Mouse (Mus musculus) hindbrain, embryonic 11.5 days (tissue): ENCODE results near the gene Hivep3. TPM values are rescaled to one million over a fixed set of nuclear protein-coding genes. Genes with fewer than 3 reads are reported as not detected.

Experiments
- ATAC-seq: fragments of 200-750 bp; cut with Nextera tagmentation; 2 replicates; pipeline ENCODE4 v1.8.0; 2017; ENCODE audit warnings: mild to moderate bottlenecking, moderate TSS enrichment, moderate library complexity; ENCODE audit not compliant: low FRiP score
- DNase-seq: peaks from one replicate; pipeline ENCODE4 v3.0.0-alpha.2; 2015; ENCODE audit warnings: low spot score
- H3K27ac ChIP-seq: fragments of 300-500 bp; sonication (generic); 2 replicates; pipeline ENCODE4 v1.5.1; 2014; ENCODE audit warnings: mild to moderate bottlenecking, low read depth, low read length
- H3K27me3 ChIP-seq: fragments of 300-500 bp; sonication (generic); 2 replicates; pipeline ENCODE4 v1.6.1; 2014; ENCODE audit warnings: mild to moderate bottlenecking, low read length, moderate library complexity, mixed read lengths; ENCODE audit not compliant: control insufficient read depth, insufficient read depth
- H3K36me3 ChIP-seq: fragments of 300-500 bp; sonication (generic); 2 replicates; pipeline ENCODE4 v1.6.1; 2014; ENCODE audit warnings: mild to moderate bottlenecking, low read length, moderate library complexity, mixed read lengths; ENCODE audit not compliant: control insufficient read depth, insufficient read depth
- H3K4me1 ChIP-seq: fragments of 300-500 bp; sonication (generic); replicated peaks from 2 replicates; pipeline ENCODE4 v1.6.1; 2014; ENCODE audit warnings: low read length, mixed read lengths; ENCODE audit not compliant: control insufficient read depth, insufficient read depth
- H3K4me2 ChIP-seq: fragments of 300-500 bp; sonication (generic); replicated peaks from 2 replicates; pipeline ENCODE4 v1.6.1; 2014; ENCODE audit warnings: mild to moderate bottlenecking, low read depth, low read length
- H3K4me3 ChIP-seq: fragments of 300-500 bp; sonication (generic); 2 replicates; pipeline ENCODE4 v1.5.1; 2014; ENCODE audit warnings: low read depth, low read length
- H3K9ac ChIP-seq: fragments of 300-500 bp; sonication (generic); 2 replicates; pipeline ENCODE4 v1.6.1; 2014; ENCODE audit warnings: low read depth, low read length
- H3K9me3 ChIP-seq: fragments of 300-500 bp; sonication (generic); 2 replicates; pipeline ENCODE4 v1.6.1; 2016; ENCODE audit warnings: low read length; ENCODE audit not compliant: control insufficient read depth
- WGBS: fragments of 180-500 bp; shearing (Covaris S2); extraction: QIAGEN DNeasy Blood & Tissue Kit; methylation state at CpG from one replicate; pipeline ENCODE4 v1.1.7; 2014; 5-methylcytosine and 5-hydroxymethylcytosine counted together
- polyA plus RNA-seq: library from polyadenylated mRNA; unstranded; fragments of >200 nt; fragmentation: Nextera tagmentation; extraction: Ambion mirVana; gene quantifications from 2 replicates; pipeline ENCODE4 v1.2.1, GENCODE M21; 2014

Gene Hivep3
- polyA plus RNA-seq, 1 experiment from 2014 or later: 1.8 TPM

DNA sequence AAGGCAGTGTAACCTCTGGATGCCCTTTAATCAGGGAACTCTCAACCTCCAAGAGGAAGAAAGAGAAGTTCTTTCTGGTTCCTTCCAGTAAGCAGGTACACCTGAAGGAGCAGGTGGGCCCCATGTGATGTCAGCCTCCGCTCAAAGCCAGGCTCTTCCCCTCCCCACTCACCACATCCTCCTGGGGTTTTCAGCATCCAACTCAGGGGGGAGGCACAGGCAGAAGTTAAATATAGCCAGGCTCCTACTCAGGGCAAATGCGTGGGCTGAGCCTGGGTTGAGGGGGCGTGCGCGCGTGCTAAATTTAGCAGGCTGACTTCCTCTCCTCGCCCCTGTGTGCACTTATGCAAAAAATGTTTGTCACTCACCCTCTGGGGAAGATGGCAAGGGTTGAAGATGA lies 225.7 kb downstream of the Hivep3 start:
- no peak overlapping the region for H3K27ac ChIP-seq
- H3K36me3 ChIP-seq: no peaks in the 10 kb centered on the region
- no peak overlapping the region for H3K9ac ChIP-seq
- H3K4me3 ChIP-seq: no peak overlapping the region
- no peaks in the 10 kb centered on the region for H3K27me3 ChIP-seq
- WGBS: 82% methylated on average over 7 of the region's 7 CpGs
- DNase-seq: no peak
- H3K4me1 ChIP-seq: no peaks in the 10 kb centered on the region
- no peak for ATAC-seq
- H3K4me2 ChIP-seq: no peak overlapping the region
- no peaks in the 10 kb centered on the region for H3K9me3 ChIP-seq

DNA sequence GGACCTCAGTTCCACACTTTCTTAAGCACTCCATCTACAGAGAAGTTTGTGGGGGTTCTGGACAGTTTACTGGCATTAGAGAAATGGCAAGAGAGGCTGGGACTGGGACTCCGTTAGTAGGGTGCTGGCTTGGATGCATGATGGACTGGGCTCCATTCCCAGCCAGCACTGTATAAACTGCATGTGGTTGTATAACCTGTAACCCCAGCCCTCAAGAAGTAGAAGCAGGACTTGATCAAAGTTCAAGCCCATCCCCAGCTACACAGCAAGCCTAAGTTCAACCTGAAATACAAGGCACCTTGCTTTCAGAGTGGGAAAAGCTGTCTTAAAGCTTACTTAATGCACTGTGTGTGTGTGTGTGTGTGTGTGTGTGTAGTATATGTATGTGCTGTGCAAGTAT lies 226.3 kb downstream of the Hivep3 start:
- 80% methylated on average over 1 of the region's 1 CpGs for WGBS
- no peak for ATAC-seq
- H3K4me2 ChIP-seq: no peak overlapping the region

DNA sequence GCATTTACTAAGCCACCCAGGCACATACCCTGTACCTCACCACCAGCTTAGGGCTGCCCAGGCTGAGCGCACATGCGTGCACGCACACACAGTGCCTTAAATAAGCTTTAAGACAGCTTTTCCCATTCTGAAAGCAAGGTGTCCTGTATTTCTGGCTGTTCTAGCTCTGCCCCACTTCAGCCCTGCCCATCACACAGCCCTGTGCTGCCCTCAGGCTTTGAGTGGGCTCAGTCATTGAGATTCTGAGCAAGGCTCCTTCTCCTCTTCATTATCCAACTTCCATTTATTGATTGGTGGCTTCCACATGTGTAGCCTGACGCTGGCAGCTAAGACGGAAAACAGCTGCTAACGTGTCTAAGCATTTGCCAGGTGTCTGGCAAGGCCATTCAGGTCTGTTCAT lies 226.9 kb downstream of the Hivep3 start:
- 85% methylated on average over 6 of the region's 6 CpGs for WGBS
- ATAC-seq (no peak), DNase-seq (no peak)
- no peaks in the 10 kb centered on the region for H3K27me3 ChIP-seq
- H3K27ac ChIP-seq: no peak overlapping the region
- no peak overlapping the region for H3K9ac ChIP-seq
- H3K4me1 ChIP-seq: no peaks in the 10 kb centered on the region
- no peak overlapping the region for H3K4me2 ChIP-seq
- no peaks in the 10 kb centered on the region for H3K36me3 ChIP-seq
- H3K9me3 ChIP-seq: no peaks in the 10 kb centered on the region
- no peak overlapping the region for H3K4me3 ChIP-seq

More for the DNA sequence above, 226.3 kb downstream of the Hivep3 start:
- Histone ChIP-seq H3K27ac (no peak overlapping the region), H3K4me1 (no peaks in the 10 kb centered on the region), H3K4me3 (no peak overlapping the region), H3K9me3 (no peaks in the 10 kb centered on the region), H3K9ac (no peak overlapping the region), H3K36me3 (no peaks in the 10 kb centered on the region), H3K27me3 (no peaks in the 10 kb centered on the region)
- DNase-seq: no peak

DNA sequence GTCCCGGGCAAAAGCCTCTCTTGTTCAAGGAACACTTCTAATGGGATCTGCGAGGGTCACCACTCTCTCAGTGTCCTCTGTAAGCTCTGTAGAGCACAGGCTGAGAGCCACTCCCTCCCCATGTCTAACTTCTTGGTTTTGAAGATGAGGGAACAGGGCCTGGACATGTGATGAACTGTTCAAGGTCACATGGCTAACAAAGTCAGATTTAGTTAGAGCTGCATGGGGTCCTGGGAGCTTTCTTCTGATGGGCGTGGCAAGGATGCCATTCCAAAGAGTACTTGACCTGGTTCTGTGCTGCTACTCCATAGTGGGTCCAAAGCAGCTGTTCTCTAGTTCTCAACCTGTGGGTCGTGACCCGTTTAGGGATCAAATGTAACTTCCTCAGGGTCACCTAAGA lies 227.6 kb downstream of the Hivep3 start:
- 90% methylated on average over 5 of the region's 5 CpGs for WGBS

DNA sequence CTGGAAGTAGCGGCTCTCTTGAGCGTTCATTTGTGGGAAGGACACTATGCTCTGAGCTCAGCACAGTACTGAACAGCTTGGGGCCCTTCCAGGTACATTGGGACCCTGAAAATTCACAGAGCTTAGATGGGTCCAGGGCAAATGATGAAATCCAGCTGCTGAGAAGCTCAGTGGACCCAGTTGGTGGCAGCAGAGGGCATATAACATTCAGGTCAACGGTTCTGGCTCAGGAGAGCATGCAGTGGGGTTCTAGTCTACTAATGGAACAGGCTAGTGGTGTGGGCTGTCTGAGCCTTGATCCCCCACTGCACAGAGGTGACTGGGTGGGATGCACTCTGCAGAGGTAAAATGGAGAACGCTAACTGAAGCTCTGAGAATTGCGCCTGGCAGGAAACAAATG lies 228.5 kb downstream of the Hivep3 start:
- WGBS: 85% methylated on average over 5 of the region's 5 CpGs
- no peak for ATAC-seq
- Histone ChIP-seq H3K4me1 (no peaks in the 10 kb centered on the region), H3K36me3 (no peaks in the 10 kb centered on the region), H3K4me2 (no peak overlapping the region), H3K9me3 (no peaks in the 10 kb centered on the region), H3K27me3 (no peaks in the 10 kb centered on the region), H3K4me3 (no peak overlapping the region), H3K27ac (no peak overlapping the region), H3K9ac (no peak overlapping the region)
- DNase-seq: no peak

More for the DNA sequence above, 227.6 kb downstream of the Hivep3 start:
- Histone ChIP-seq H3K4me2 (no peak overlapping the region), H3K27ac (no peak overlapping the region), H3K4me3 (no peak overlapping the region), H3K36me3 (no peaks in the 10 kb centered on the region), H3K9ac (no peak overlapping the region), H3K4me1 (no peaks in the 10 kb centered on the region), H3K27me3 (no peaks in the 10 kb centered on the region), H3K9me3 (no peaks in the 10 kb centered on the region)
- DNase-seq (no peak), ATAC-seq (no peak)

DNA sequence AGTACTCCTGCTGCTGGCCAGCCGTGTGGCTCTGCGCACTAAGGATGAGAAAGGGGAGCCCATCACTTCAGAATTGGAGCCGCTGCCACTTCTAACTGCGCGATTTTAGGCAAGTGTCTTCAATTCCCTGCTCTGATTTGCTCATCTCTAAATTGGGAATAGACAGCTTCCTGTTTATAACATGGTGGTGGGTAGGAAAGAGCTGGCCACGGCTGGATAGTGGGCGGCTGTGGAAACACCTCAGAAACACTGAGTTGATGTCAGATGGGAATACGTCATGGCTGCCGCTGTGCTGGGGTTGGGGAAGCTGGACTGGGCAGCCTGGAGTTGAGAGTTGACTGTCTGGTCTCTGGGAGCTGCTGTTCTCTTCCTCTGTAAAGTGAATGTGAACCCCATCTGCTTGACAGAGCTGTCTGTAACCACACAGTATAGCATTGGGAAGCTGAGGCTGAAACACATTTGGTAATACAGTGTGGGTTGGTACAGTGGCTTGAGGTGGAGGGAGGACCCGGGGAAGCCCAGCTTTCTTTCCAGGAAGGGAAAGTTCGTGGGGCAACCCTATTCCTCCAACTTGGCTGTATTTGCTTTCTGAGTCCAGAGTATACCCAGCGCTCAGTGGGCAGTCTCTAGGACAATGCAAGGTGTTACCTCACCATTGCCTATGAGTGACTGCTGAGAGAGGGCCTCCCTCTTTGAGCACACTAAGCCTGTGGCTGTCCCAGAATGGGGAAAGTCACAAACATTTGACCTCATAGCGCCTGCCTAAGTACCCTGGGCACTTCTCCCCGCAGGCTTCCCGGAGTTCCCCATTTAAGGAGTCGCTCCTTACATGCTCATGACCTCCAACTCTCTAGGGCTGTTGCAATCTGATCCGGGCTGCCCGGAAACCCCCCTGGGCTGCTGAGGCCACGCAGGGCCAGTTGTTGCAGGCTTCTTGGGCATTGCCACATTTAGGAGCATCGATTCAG lies 232.8 kb downstream of the Hivep3 start:
- Histone ChIP-seq H3K36me3 (no peaks in the 10 kb centered on the region), H3K4me3 (no peak overlapping the region), H3K9me3 (no peaks in the 10 kb centered on the region), H3K27me3 (no peaks in the 10 kb centered on the region), H3K27ac (no peak overlapping the region), H3K4me2 (no peak overlapping the region), H3K4me1 (peaks cover 3% of the 10 kb centered on the region; the same call in 1 of the 2 replicates), H3K9ac (no peak overlapping the region)
- ATAC-seq (no peak), DNase-seq (no peak)
- WGBS: 60% methylated on average over 20 of the region's 20 CpGs

DNA sequence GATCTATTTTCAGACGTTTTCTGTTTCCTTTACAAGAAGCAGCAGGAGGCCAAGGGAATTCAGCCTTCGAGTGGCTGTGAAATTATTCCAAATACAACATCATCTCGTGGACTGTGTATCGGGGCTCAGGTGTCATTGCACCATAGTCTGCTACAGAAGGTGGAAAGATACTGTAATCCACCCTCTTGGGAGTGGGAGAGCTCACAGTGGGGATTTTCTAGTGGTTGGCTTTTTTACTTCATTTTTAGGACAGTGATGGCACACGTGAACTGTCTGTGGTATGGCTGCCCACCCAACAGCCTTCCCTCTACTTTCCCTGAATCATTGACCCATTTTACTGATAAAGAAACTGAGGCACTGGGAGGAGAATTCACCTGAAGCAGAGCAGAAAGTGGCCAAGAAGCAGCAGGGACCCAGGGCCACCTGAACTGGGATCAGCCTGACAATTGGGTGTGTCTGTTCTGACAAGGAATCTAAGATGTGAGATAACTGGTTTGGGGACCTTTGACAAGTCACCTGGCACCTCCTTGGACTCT lies 233.6 kb downstream of the Hivep3 start:
- H3K27ac ChIP-seq: no peak overlapping the region
- H3K36me3 ChIP-seq: no peaks in the 10 kb centered on the region
- no peak overlapping the region for H3K9ac ChIP-seq
- H3K4me1 ChIP-seq: peaks cover 3% of the 10 kb centered on the region; the same call in 1 of the 2 replicates
- no peak overlapping the region for H3K4me2 ChIP-seq
- H3K27me3 ChIP-seq: no peaks in the 10 kb centered on the region
- DNase-seq: no peak
- no peak for ATAC-seq
- 61% methylated on average over 5 of the region's 5 CpGs for WGBS
- no peaks in the 10 kb centered on the region for H3K9me3 ChIP-seq
- H3K4me3 ChIP-seq: no peak overlapping the region

DNA sequence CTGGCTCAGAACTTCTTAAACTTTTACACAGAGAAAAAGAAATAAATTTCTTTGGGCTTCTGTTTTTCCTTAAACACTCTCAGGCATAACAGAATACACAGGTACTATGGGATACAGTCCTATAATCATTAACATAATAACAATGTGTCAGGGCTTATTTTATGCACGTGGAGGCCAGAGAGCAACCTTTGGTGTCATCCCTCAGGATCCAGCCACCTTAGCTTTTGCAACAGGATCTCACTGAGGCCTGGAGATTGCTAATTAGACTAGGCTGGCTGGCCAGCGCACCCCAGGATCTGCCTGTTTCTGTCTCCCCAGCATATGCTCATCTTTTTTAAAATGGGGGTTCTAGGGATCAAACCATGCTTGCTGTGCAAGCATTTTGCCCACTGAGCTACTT lies 234.1 kb downstream of the Hivep3 start:
- no peak for ATAC-seq
- 69% methylated on average over 2 of the region's 2 CpGs for WGBS
- H3K4me1 ChIP-seq: peaks cover 3% of the 10 kb centered on the region; the same call in 1 of the 2 replicates
- no peaks in the 10 kb centered on the region for H3K9me3 ChIP-seq
- no peak overlapping the region for H3K4me2 ChIP-seq
- no peak for DNase-seq
- H3K27ac ChIP-seq: no peak overlapping the region
- H3K27me3 ChIP-seq: no peaks in the 10 kb centered on the region
- H3K36me3 ChIP-seq: no peaks in the 10 kb centered on the region
- no peak overlapping the region for H3K9ac ChIP-seq
- no peak overlapping the region for H3K4me3 ChIP-seq

DNA sequence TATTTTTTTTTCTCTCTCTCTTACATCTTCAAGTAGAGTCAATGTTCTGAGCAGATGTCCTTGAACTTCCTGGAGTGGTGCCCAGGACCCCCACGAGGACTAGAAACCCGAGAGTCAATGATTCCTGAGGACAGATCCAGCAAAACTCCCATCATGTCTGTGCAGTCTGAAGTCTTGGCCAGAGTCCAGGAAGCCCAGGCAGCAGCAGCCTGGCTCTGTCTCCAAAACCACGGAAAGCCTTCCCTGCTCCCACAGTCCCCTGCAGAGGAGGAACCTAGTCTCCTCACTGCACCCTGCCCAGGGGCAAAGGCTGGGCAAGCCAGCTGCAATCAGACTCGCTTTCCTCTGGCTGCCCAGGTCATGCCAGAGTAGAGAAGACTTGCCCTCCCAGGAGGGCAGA lies 234.5 kb downstream of the Hivep3 start:
- Histone ChIP-seq H3K4me3 (no peak overlapping the region), H3K4me2 (no peak overlapping the region), H3K9ac (no peak overlapping the region), H3K36me3 (no peaks in the 10 kb centered on the region), H3K9me3 (no peaks in the 10 kb centered on the region), H3K4me1 (peaks cover 3% of the 10 kb centered on the region; the same call in 1 of the 2 replicates), H3K27ac (no peak overlapping the region), H3K27me3 (no peaks in the 10 kb centered on the region)
- DNase-seq (no peak), ATAC-seq (no peak)
- WGBS: 48% methylated on average over 4 of the region's 4 CpGs
